Mouse (Mus musculus) brain, embryonic 14.5 days (tissue): ENCODE measurements around the gene Gm5134.

Experiments used
- CTCF ChIP-seq: fragments of 200-500 bp; IDR thresholded peaks from 2 replicates; pipeline ENCODE4 v1.5.1; 2012; ENCODE audit warnings: inconsistent platforms, mild to moderate bottlenecking, moderate library complexity, borderline replicate concordance; ENCODE audit not compliant: insufficient read depth, insufficient read length; ENCODE audit errors: extremely low read depth
- POLR2A ChIP-seq: fragments of 200-500 bp; IDR thresholded peaks from 2 replicates; pipeline ENCODE4 v1.6.1; 2012; ENCODE audit warnings: mild to moderate bottlenecking, inconsistent platforms, borderline replicate concordance; ENCODE audit not compliant: poor library complexity, insufficient read depth, insufficient read length, severe bottlenecking; ENCODE audit errors: extremely low read depth

DNA sequence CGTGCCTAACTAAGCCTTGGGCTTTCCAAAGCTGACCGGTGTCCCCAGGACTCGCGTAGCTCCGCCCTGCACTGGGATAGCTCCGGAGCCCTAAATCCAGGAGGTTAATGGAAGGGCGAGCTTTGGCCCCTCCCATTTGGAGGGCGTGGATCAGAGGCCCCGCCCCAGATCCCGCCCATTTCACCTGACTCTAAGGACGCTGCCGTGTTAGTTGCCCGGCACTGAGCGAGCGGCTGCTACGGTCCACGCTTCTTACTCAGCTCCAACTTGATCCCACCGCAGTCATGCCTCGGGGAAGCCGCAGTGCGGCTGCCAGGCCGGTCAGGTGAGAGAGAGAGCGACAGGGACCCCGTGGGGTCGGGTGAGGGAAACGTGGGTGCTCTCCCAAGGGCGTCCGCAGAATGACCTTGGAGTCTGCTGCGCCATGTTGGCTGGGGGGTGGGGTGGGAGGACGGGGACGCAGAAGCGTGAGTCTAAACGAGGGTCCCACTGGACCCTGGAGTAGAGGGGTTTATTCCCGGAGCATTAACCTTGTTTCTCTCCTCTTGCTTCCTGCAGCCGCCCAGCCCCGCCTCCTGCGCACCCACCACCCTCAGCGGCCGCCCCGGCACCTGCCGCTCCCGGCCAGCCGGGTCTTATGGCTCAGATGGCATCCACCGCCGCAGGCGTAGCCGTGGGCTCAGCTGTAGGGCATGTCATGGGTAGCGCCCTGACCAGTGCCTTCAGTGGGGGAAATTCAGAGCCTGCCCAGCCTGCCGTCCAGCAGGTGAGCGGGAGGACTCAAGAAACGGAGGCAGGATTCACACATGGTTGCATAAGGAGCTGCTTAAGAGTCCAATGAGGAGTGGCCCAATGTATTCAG, 18.4 kb upstream of the Gm5134 start, which contains the start of gene Mmp11:
- TF ChIP-seq POLR2A (no peak), CTCF (no peak)
